Mouse (Mus musculus) lung, embryonic 14.5 days (tissue): Measurements from ENCODE around the gene C1qtnf5. TPM values are rescaled to one million over a fixed set of nuclear protein-coding genes. Genes with fewer than 3 reads are reported as not detected.

Experiments
- ATAC-seq: fragments of 200-750 bp; cut with Nextera tagmentation; 2 replicates; pipeline ENCODE4 v1.8.0; 2017; ENCODE audit warnings: mild to moderate bottlenecking, moderate TSS enrichment, moderate library complexity; ENCODE audit not compliant: insufficient read depth
- DNase-seq: peaks from one replicate; pipeline ENCODE4 v3.0.0-alpha.2; 2015
- H3K27ac ChIP-seq: fragments of 300-500 bp; sonication (generic); 2 replicates; pipeline ENCODE4 v1.5.1; 2014; ENCODE audit warnings: low read depth, mild to moderate bottlenecking, moderate library complexity
- H3K27me3 ChIP-seq: fragments of 300-500 bp; sonication (generic); 2 replicates; pipeline ENCODE4 v1.6.1; 2014; ENCODE audit warnings: low read length, control low read depth; ENCODE audit not compliant: insufficient read depth
- H3K36me3 ChIP-seq: fragments of 300-500 bp; sonication (generic); 2 replicates; pipeline ENCODE4 v1.6.1; 2014; ENCODE audit warnings: control low read depth; ENCODE audit not compliant: insufficient read depth
- H3K4me1 ChIP-seq: fragments of 300-500 bp; sonication (generic); 2 replicates; pipeline ENCODE4 v1.6.1; 2014; ENCODE audit warnings: antibody characterized with exemption, control low read depth; ENCODE audit not compliant: insufficient read depth
- H3K4me2 ChIP-seq: fragments of 300-500 bp; sonication (generic); 2 replicates; pipeline ENCODE4 v1.6.1; 2014; ENCODE audit warnings: mild to moderate bottlenecking
- H3K4me3 ChIP-seq: fragments of 300-500 bp; sonication (generic); 2 replicates; pipeline ENCODE4 v1.5.1; 2014; ENCODE audit warnings: low read depth, low read length
- H3K9ac ChIP-seq: fragments of 300-500 bp; sonication (generic); 2 replicates; pipeline ENCODE4 v1.6.1; 2014
- H3K9me3 ChIP-seq: fragments of 300-500 bp; sonication (generic); 2 replicates; pipeline ENCODE4 v1.6.1; 2016; ENCODE audit warnings: low read depth, low read length, control low read depth
- CTCF ChIP-seq: IDR thresholded peaks from 2 replicates; pipeline ENCODE4 v1.5.1; 2016; ENCODE audit warnings: antibody characterized with exemption, low read depth
- WGBS: fragments of 180-500 bp; shearing (Covaris S2); extraction: QIAGEN DNeasy Blood & Tissue Kit; methylation state at CpG from one replicate; pipeline ENCODE4 v1.1.7; 2014; 5-methylcytosine and 5-hydroxymethylcytosine counted together
- polyA plus RNA-seq: library from polyadenylated mRNA; unstranded; fragments of >200 nt; fragmentation: Nextera tagmentation; extraction: Ambion mirVana; gene quantifications from 2 replicates; pipeline ENCODE4 v1.2.1, GENCODE M21; 2014

C1qtnf5 gene
- polyA plus RNA-seq, 1 experiment from 2014 or later: 5.0 TPM

DNA sequence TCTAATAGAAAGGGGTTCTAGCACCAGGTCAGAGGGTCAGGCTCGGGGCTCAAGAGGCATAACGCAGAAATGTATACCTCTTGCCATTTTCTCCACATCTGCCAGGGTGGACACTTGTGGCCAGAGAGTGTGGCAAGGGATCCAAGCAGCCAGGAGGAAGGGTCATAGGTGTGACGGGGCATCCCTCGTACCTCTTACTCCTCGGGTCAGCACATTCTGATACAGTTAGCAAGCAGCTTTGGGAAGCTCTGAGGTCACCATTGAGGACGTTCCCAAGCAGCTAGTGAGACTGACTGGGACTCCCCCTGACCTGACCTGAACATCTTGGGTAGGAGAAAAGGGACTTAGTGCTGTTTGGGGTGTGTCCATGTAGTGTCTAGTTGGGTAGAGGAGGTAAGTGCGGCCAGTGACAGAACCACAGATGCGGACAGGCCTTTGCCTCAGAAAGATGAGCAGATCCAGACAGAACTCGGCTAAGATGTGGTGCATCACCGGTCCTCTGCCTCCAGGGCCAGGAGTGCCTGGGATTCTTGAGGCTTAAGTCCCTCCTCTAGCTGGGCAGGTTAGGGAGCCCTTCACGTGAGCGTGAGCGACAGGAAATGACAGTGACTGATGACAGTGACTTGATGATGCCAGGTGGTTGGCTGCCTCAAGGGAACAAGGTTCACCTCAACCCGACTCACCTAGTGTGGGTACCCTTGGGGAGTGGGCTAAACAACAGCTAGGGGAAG, 36.8 kb upstream of the C1qtnf5 start:
- H3K4me2 ChIP-seq: no peak overlapping the region; the same call in 1 of the 2 replicates
- no peaks in the 10 kb centered on the region for H3K36me3 ChIP-seq
- DNase-seq: no peak
- ATAC-seq: no peak
- H3K27me3 ChIP-seq: no peaks in the 10 kb centered on the region
- H3K9ac ChIP-seq: no peak overlapping the region
- 49% methylated on average over 14 of the region's 14 CpGs for WGBS
- no peak for TF ChIP-seq CTCF
- no peak overlapping the region for H3K27ac ChIP-seq
- H3K4me3 ChIP-seq: no peak overlapping the region
- H3K9me3 ChIP-seq: no peaks in the 10 kb centered on the region
- 0 out of 2 replicates have a peak, but pooled peaks cover 10% of the 10 kb centered on the region for H3K4me1 ChIP-seq

DNA sequence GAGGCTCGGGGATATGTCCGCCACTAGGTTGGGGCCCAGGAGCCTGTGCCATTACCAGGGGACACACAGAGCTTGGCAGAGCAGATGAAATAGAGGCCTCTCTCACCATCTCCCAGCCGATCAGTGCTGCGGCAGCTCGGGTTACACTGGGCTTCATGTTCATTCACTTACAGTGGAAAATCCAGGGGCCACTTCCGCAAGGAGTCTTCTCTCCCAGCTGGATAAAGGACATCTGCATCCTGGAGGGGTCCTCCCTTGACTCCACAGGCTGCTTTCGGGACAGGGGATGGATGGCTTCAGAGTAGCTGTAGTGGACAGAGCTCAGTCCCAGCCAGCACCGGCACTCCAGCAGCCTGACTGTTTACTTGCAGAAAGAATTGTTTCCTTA, 36.2 kb upstream of the C1qtnf5 start:
- H3K27me3 ChIP-seq: no peaks in the 10 kb centered on the region
- no peak overlapping the region for H3K4me3 ChIP-seq
- no peak for TF ChIP-seq CTCF
- H3K36me3 ChIP-seq: no peaks in the 10 kb centered on the region
- 0 out of 2 replicates have a peak, but pooled peaks cover 10% of the 10 kb centered on the region for H3K4me1 ChIP-seq
- 36% methylated on average over 8 of the region's 8 CpGs for WGBS
- H3K9me3 ChIP-seq: no peaks in the 10 kb centered on the region
- no peak for ATAC-seq
- no peak overlapping the region; the same call in 1 of the 2 replicates for H3K4me2 ChIP-seq
- no peak overlapping the region for H3K9ac ChIP-seq
- H3K27ac ChIP-seq: no peak overlapping the region
- DNase-seq: no peak

DNA sequence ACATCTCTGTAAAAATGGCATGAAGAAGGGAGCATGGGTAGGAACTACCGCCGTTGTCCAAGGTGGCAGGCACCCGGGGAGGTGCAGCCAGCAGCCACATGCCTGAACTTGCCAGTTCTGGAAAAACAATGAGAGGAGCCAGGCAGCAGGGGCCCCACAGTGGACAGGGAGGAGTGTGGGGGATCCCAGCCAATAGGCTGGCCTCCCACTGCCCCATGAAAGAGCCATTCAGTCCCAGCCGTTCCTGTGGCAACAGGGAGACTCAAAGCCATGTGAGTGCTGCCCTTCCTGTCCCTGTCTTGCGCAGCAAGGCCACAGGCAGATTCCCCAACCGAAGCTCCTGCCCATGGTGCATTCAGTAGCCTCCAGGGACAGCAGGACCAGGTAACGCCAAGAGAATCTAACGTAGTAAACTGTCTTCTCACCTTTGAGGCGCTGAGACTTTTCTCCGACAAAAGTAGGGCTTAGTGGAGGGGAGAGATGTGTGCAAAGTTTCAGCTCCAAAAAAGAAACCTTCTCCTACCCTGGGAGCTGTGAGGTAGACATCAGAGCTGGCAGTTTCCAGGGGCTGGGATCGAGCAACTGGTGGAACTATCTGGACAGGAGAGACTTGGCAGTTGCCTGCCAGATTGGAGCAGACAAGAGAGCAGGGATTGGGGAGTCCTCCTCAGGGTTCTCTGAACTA, 35.0 kb upstream of the C1qtnf5 start:
- Histone ChIP-seq H3K36me3 (no peaks in the 10 kb centered on the region), H3K4me2 (no peak overlapping the region), H3K4me1 (0 out of 2 replicates have a peak, but pooled peaks cover 8% of the 10 kb centered on the region), H3K4me3 (no peak overlapping the region), H3K9me3 (no peaks in the 10 kb centered on the region), H3K27me3 (no peaks in the 10 kb centered on the region), H3K9ac (peak overlapping the region; percentile 3; the same call in 1 of the 2 replicates), H3K27ac (no peak overlapping the region)
- no peak; the same call in 1 of the 2 replicates for ATAC-seq
- peak; percentile 35 for DNase-seq
- no peak for TF ChIP-seq CTCF
- WGBS: 33% methylated on average over 11 of the region's 11 CpGs

DNA sequence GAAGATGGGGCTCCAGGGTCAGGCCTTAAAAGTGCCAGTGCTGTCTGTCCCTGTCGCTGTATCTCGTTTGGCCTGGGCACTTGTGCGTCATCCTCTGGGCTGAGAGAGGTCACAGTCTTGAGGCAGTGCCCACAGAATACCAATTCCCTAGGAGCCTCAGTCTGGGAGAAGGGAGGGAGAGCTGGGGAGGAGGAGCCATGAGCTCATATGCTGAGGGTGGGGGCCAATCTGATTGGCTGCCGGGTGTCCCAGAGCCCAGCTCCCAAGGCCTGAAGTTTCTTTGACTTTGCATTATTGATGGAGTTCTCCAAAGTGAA, 34.5 kb upstream of the C1qtnf5 start:
- H3K9me3 ChIP-seq: no peaks in the 10 kb centered on the region
- H3K36me3 ChIP-seq: no peaks in the 10 kb centered on the region
- WGBS: 20% methylated on average over 4 of the region's 4 CpGs
- H3K4me1 ChIP-seq: 0 out of 2 replicates have a peak, but pooled peaks cover 5% of the 10 kb centered on the region
- H3K27me3 ChIP-seq: no peaks in the 10 kb centered on the region
- ATAC-seq: no peak
- no peak for TF ChIP-seq CTCF
- H3K27ac ChIP-seq: no peak overlapping the region
- H3K9ac ChIP-seq: no peak overlapping the region; the same call in 1 of the 2 replicates
- no peak overlapping the region for H3K4me2 ChIP-seq
- H3K4me3 ChIP-seq: no peak overlapping the region
- DNase-seq: no peak

DNA sequence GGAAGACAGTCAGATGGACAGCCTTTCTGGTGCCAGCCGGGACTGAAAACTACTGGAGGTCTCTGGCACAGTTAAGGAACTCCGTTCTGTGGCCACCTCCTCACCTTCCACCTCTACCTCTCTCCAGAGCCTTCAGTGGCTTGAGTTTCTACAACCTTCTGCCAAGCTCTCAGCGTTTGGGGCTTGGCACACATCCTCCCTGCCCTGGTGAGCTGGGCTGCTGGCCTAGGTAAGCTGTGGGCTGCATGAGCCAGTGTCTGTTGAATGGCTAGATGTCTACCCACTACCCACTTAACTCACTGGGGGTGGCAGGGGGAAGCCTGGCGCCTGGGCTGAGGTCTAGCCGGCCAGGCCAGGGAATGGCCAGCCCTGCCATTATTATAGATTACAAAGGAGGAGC, 33.9 kb upstream of the C1qtnf5 start:
- WGBS: 68% methylated on average over 5 of the region's 5 CpGs
- DNase-seq (no peak), ATAC-seq (no peak)
- no peak for TF ChIP-seq CTCF
- no peak overlapping the region for H3K4me3 ChIP-seq
- H3K27ac ChIP-seq: no peak overlapping the region
- no peak overlapping the region for H3K4me2 ChIP-seq
- H3K27me3 ChIP-seq: no peaks in the 10 kb centered on the region
- 0 out of 2 replicates have a peak overlapping the region, but pooled peaks have one; percentile 6 for H3K9ac ChIP-seq
- H3K4me1 ChIP-seq: 0 out of 2 replicates have a peak, but pooled peaks cover 5% of the 10 kb centered on the region
- no peaks in the 10 kb centered on the region for H3K9me3 ChIP-seq
- H3K36me3 ChIP-seq: no peaks in the 10 kb centered on the region

DNA sequence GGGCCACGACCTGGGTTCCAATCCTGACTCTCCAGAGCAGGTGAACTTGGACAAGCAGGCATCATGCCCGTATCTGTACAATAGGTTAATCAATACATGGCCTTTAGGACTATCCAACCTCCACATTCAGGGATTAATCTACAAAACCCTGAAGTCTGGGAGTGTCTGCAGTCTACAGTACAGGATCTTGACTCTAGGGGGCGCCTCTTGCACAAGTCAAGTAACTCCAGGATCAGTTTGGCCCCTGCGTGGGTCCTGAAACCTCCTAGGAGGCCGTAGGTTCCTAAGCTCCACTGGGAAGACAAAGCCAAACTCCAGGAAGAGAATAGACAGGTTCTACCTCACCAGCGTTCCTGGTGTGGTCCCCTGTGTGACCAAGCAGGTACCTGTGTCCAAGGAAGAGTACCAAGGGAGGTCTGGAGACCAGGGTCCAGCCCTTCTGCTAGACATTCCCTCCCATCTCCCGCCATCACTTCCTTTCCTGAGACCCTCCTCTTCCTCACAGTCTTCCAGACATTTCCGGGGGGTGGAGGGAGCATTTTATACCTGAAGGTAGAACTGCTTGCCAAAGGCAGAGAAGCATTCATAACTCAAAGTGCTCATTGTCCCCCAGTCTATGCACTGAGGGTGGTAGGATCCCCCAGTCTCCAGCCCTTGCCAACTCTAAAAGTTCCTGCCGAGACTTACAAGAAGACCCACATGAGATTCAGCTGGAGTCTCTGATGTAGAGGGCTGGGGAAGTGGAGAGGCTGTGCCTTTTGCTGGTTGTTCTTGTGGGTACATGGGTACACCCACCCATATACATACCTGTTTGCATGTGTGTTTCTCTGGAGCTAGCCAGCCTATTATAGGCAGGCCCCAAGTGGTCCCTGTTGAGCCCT, 32.4 kb upstream of the C1qtnf5 start:
- no peak overlapping the region for H3K4me3 ChIP-seq
- ATAC-seq (no peak), DNase-seq (peak; percentile 50)
- no peak overlapping the region for H3K4me2 ChIP-seq
- no peaks in the 10 kb centered on the region for H3K27me3 ChIP-seq
- 56% methylated on average over 9 of the region's 9 CpGs for WGBS
- no peaks in the 10 kb centered on the region for H3K9me3 ChIP-seq
- TF ChIP-seq CTCF: peak; percentile 39
- no peak overlapping the region for H3K27ac ChIP-seq
- peaks cover 12% of the 10 kb centered on the region; the same call in 1 of the 2 replicates for H3K4me1 ChIP-seq
- H3K36me3 ChIP-seq: no peaks in the 10 kb centered on the region
- H3K9ac ChIP-seq: no peak overlapping the region
